Mouse (Mus musculus) liver, embryonic 16.5 days (tissue): Measurements from ENCODE around the gene Rps3a1. TPM values are rescaled to one million over a fixed set of nuclear protein-coding genes. Genes with fewer than 3 reads are reported as not detected.

Experiments
- polyA plus RNA-seq: library from polyadenylated mRNA; unstranded; fragments of >200 nt; fragmentation: Nextera tagmentation; extraction: Ambion mirVana; gene quantifications from 2 replicates; pipeline ENCODE4 v1.2.1, GENCODE M21; 2015

Gene Rps3a1
- polyA plus RNA-seq, 1 experiment from 2014 or later, result 593 TPM

Other genes starting within 250 kb of the Rps3a1 start
- gene Sh3d19, start 171.6 kb downstream of the Rps3a1 start, polyA plus RNA-seq, result 6.6 and 8.4 TPM in 2 replicates
- gene Prss48, start 140.2 kb downstream of the Rps3a1 start, polyA plus RNA-seq, result not detected in 2 replicates
- gene Lrba, start 82.0 kb upstream of the Rps3a1 start, polyA plus RNA-seq, result 2.8 TPM in 2 replicates